Mouse (Mus musculus) CH12.LX (cell line): ENCODE data around the gene Stmn1. TPM values are rescaled to one million over a fixed set of nuclear protein-coding genes. Genes with fewer than 3 reads are reported as not detected.

Experiments
- DNase-seq: peaks from one replicate; pipeline ENCODE4 v3.0.0-alpha.2; 2013; ENCODE audit errors: extremely low read depth
- H3K27ac ChIP-seq: 2 replicates; pipeline ENCODE4 v1.5.1; 2012; ENCODE audit warnings: low read depth, mild to moderate bottlenecking, control low read depth, moderate library complexity; ENCODE audit not compliant: insufficient read depth
- H3K27me3 ChIP-seq: replicated peaks from 2 replicates; pipeline ENCODE3; 2012; ENCODE audit warnings: inconsistent platforms
- H3K36me3 ChIP-seq, 2 experiments: replicated peaks in 1 of 2; 2 replicates each; pipeline versions ENCODE3 to v1.6.1; 2012; ENCODE audit warnings: inconsistent platforms in 1 of 2, low read length in 1 of 2, mild to moderate bottlenecking in 1 of 2, mixed read lengths in 1 of 2, moderate library complexity in 1 of 2; ENCODE audit not compliant: control insufficient read depth in 1 of 2, insufficient read depth in 1 of 2
- H3K4me1 ChIP-seq, 2 experiments: 2 replicates each; pipeline ENCODE4 v1.6.1; 2012; ENCODE audit warnings: inconsistent platforms in 1 of 2, moderate library complexity in 1 of 2; ENCODE audit not compliant: insufficient read depth in 2 of 2, control insufficient read depth in 1 of 2
- H3K4me2 ChIP-seq: 2 replicates; pipeline ENCODE4 v1.6.1; 2012; ENCODE audit warnings: low read depth, mild to moderate bottlenecking, control low read depth; ENCODE audit not compliant: poor library complexity, insufficient read depth, severe bottlenecking
- H3K4me3 ChIP-seq, 3 experiments: fragments of 150-350 bp in 1 of 3; sonication (generic) in 1 of 3; replicated peaks in 1 of 3; 2 replicates each; pipeline versions ENCODE3 to v1.5.1; 2011 to 2012; ENCODE audit warnings: low read depth in 2 of 3, low read length in 2 of 3, mild to moderate bottlenecking in 2 of 3, moderate library complexity in 2 of 3, control low read depth in 1 of 3, improper control_type of control experiment in 1 of 3, inconsistent platforms in 1 of 3, mixed read lengths in 1 of 3; ENCODE audit not compliant: poor library complexity in 1 of 3
- H3K79me2 ChIP-seq: replicated peaks from 2 replicates; pipeline ENCODE4 v1.6.1; 2012; ENCODE audit warnings: mild to moderate bottlenecking, moderate library complexity; ENCODE audit not compliant: control insufficient read depth, poor library complexity, insufficient read depth, severe bottlenecking; ENCODE audit errors: extremely low read depth
- H3K9ac ChIP-seq: 2 replicates; pipeline ENCODE4 v1.6.1; 2012; ENCODE audit warnings: low read depth, mild to moderate bottlenecking, control low read depth, moderate library complexity; ENCODE audit not compliant: insufficient read depth
- H3K9me3 ChIP-seq: replicated peaks from 2 replicates; pipeline ENCODE3; 2012; ENCODE audit warnings: low read length, inconsistent platforms, mixed read lengths
- BHLHE40 ChIP-seq: IDR thresholded peaks from 2 replicates; pipeline ENCODE4 v1.6.1; 2011; ENCODE audit warnings: mild to moderate bottlenecking, low read depth, low read length, improper control_type of control experiment
- ELF1 ChIP-seq: IDR thresholded peaks from 2 replicates; pipeline ENCODE4 v1.6.1; 2014; ENCODE audit warnings: low read depth, mild to moderate bottlenecking, inconsistent platforms, low read length, improper control_type of control experiment
- IRF4 ChIP-seq: IDR thresholded peaks from 2 replicates; pipeline ENCODE4 v1.6.1; 2014; ENCODE audit warnings: low read depth, mild to moderate bottlenecking, inconsistent platforms, low read length, improper control_type of control experiment
- KAT2A ChIP-seq: IDR thresholded peaks from 2 replicates; pipeline ENCODE4 v1.6.1; 2012; ENCODE audit warnings: low read length, improper control_type of control experiment, inconsistent platforms; ENCODE audit not compliant: insufficient replicate concordance
- MEF2A ChIP-seq: IDR thresholded peaks from 2 replicates; pipeline ENCODE4 v1.6.1; 2014; ENCODE audit warnings: low read depth, mild to moderate bottlenecking, inconsistent platforms, low read length, improper control_type of control experiment, borderline replicate concordance
- MYC ChIP-seq: IDR thresholded peaks from 2 replicates; pipeline ENCODE4 v1.6.1; 2011; ENCODE audit warnings: low read depth, mild to moderate bottlenecking, improper control_type of control experiment, low read length
- NRF1 ChIP-seq: IDR thresholded peaks from 2 replicates; pipeline ENCODE4 v1.6.1; 2014; ENCODE audit warnings: low read depth, mild to moderate bottlenecking, inconsistent platforms, low read length, improper control_type of control experiment, moderate library complexity
- PAX5 ChIP-seq: IDR thresholded peaks from 2 replicates; pipeline ENCODE4 v1.6.1; 2012; ENCODE audit warnings: low read length, inconsistent platforms, mixed read lengths
- POLR2A ChIP-seq: IDR thresholded peaks from 2 replicates; pipeline ENCODE4 v1.6.1; 2011; ENCODE audit warnings: low read depth, mild to moderate bottlenecking, improper control_type of control experiment, low read length
- RAD21 ChIP-seq: IDR thresholded peaks from 2 replicates; pipeline ENCODE4 v1.6.1; 2011; ENCODE audit warnings: low read depth, mild to moderate bottlenecking, low read length, improper control_type of control experiment, moderate library complexity
- SIN3A ChIP-seq: IDR thresholded peaks from 2 replicates; pipeline ENCODE4 v1.6.1; 2012; ENCODE audit warnings: low read length, improper control_type of control experiment, inconsistent platforms
- SMC3 ChIP-seq: IDR thresholded peaks from 2 replicates; pipeline ENCODE4 v1.6.1; 2011; ENCODE audit warnings: low read depth, low read length, improper control_type of control experiment
- TCF12 ChIP-seq: IDR thresholded peaks from 2 replicates; pipeline ENCODE4 v1.6.1; 2014; ENCODE audit warnings: low read depth, mild to moderate bottlenecking, inconsistent platforms, low read length, improper control_type of control experiment
- USF1 ChIP-seq: IDR thresholded peaks from 2 replicates; pipeline ENCODE4 v1.6.1; 2014; ENCODE audit warnings: low read depth, mild to moderate bottlenecking, inconsistent platforms, low read length, improper control_type of control experiment
- USF2 ChIP-seq: conservative IDR thresholded peaks from 2 replicates; pipeline ENCODE4 v1.6.1; 2011; ENCODE audit warnings: low read depth, low read length, improper control_type of control experiment
- ZNF384 ChIP-seq: IDR thresholded peaks from 2 replicates; pipeline ENCODE4 v1.6.1; 2012; ENCODE audit warnings: low read depth, low read length, improper control_type of control experiment, inconsistent platforms
- dilution Hi-C: fragments of 300-500 bp; cut with MboI; formaldehyde crosslinking; loops from 2 replicates; pipeline ENCODE4 v1.14.3; 2020; ENCODE audit warnings: low sequenced_read_pairs; ENCODE audit not compliant: extremely low pct_unique_long_range_greater_than_20kb, extremely low pct_ligation_motif_present
- in situ Hi-C: fragments of 300-500 bp; cut with MboI; formaldehyde crosslinking; loops from 3 replicates; pipeline ENCODE4 v1.14.3; 2019; ENCODE audit warnings: low sequenced_read_pairs, low pct_ligation_motif_present, low pct_unique_long_range_greater_than_20kb, mixed read lengths
- polyA plus RNA-seq: library from polyadenylated mRNA; unstranded; fragments of >175 nt; gene quantifications from 2 replicates; pipeline ENCODE4 v1.2.1, GENCODE M21; 2012; ENCODE audit warnings: low read depth; ENCODE audit not compliant: insufficient read length
- total RNA-seq, 2 experiments: library from RNA; depleted of rRNA; stranded (reverse); fragments of 300-350 nt in 1 of 2; fragments of >200 nt in 1 of 2; gene quantifications; 2 replicates each; pipeline ENCODE4 v1.2.3; 2012 to 2014

Gene Stmn1
- total and polyA plus RNA-seq, 3 experiments: 31.2 to 39.4 (median 34.7) TPM

GRCm38 (mm10) chr4:134425088-134425487 lies 43.0 kb upstream of the Stmn1 start:
- no peak overlapping the region for H3K27ac ChIP-seq
- no peaks in the 10 kb centered on the region for H3K9me3 ChIP-seq
- no peak for DNase-seq
- H3K27me3 ChIP-seq: no peaks in the 10 kb centered on the region
- in situ Hi-C loops: no loop called here
- H3K4me1 ChIP-seq: peaks cover 0 to 3% of the 10 kb centered on the region in 2 experiments; a peak in 1 of 4 replicates
- H3K4me3 ChIP-seq: no peak overlapping the region
- no peak overlapping the region for H3K9ac ChIP-seq
- dilution Hi-C loops: no loop called here
- no peaks in the 10 kb centered on the region for H3K79me2 ChIP-seq
- no peak overlapping the region for H3K4me2 ChIP-seq
- no peak for TF ChIP-seq MEF2A
- no peak for TF ChIP-seq KAT2A
- no peak for TF ChIP-seq RAD21
- no peak for TF ChIP-seq BHLHE40
- no peak for TF ChIP-seq TCF12
- TF ChIP-seq NRF1: no peak
- no peak for TF ChIP-seq ELF1
- no peak for TF ChIP-seq POLR2A
- no peak for TF ChIP-seq USF2
- TF ChIP-seq USF1: no peak
- TF ChIP-seq SMC3: no peak
- TF ChIP-seq SIN3A: no peak
- TF ChIP-seq IRF4: no peak
- no peak for TF ChIP-seq PAX5
- TF ChIP-seq ZNF384: no peak
- TF ChIP-seq, all 38 proteins: peak for 0
- peaks cover 3 to 48% of the 10 kb centered on the region in 2 experiments for H3K36me3 ChIP-seq

GRCm38 (mm10) chr4:134430381-134431004 lies 37.6 kb upstream of the Stmn1 start:
- no peaks in the 10 kb centered on the region for H3K27me3 ChIP-seq

More at GRCm38 (mm10) chr4:134430381-134431004, 37.6 kb upstream of the Stmn1 start:
- H3K79me2 ChIP-seq: no peaks in the 10 kb centered on the region
- in situ Hi-C loops (no loop called here), dilution Hi-C loops (no loop called here)
- H3K4me2 ChIP-seq: no peak overlapping the region
- no peaks in the 10 kb centered on the region for H3K9me3 ChIP-seq
- H3K27ac ChIP-seq: no peak overlapping the region
- H3K4me3 ChIP-seq: no peak overlapping the region
- no peak overlapping the region for H3K9ac ChIP-seq
- H3K36me3 ChIP-seq: peaks cover 0 to 13% of the 10 kb centered on the region in 2 experiments
- peak; percentile 61 for TF ChIP-seq NRF1
- no peak for TF ChIP-seq MYC
- DNase-seq: no peak
- no peaks in the 10 kb centered on the region for H3K4me1 ChIP-seq
